Mouse (Mus musculus): Measurements from ENCODE around the gene Naga.

- TF ChIP-seq CTCF (IDR thresholded peaks at IDR 0.05; ENCODE audit: insufficient read depth, low read depth, low read length) (no peak), POLR2A (IDR thresholded peaks at IDR 0.05; ENCODE audit: insufficient read depth, low read depth, low read length) (peak; percentile 79)
Observed at GRCm38 (mm10) chr15:82345820-82346470, 7.2 kb upstream of the Naga start.

Data from olfactory bulb, adult 2 months (tissue).